Mouse (Mus musculus): ENCODE data around the gene Rab17.

- TF ChIP-seq CTCF (conservative IDR thresholded peaks at IDR 0.05; ENCODE audit: low read length) (no peak), POU5F1 (IDR thresholded peaks at IDR 0.05; ENCODE audit: borderline replicate concordance, low read length) (no peak), NANOG (IDR thresholded peaks at IDR 0.05; ENCODE audit: borderline replicate concordance, low read length) (no peak)
These were observed 38.8 kb upstream of the Rab17 start for GRCm38 (mm10) chr1:91008147-91008682.

All from E14TG2a.4 (cell line).